Mouse (Mus musculus) limb, embryonic 12.5 days (tissue): Measurements from ENCODE around the gene Ap2a2. TPM values are rescaled to one million over a fixed set of nuclear protein-coding genes. Genes with fewer than 3 reads are reported as not detected.

ENCODE experiments used
- ATAC-seq: fragments of 200-750 bp; cut with Nextera tagmentation; 2 replicates; pipeline ENCODE4 v1.8.0; 2017; ENCODE audit warnings: low read depth, moderate TSS enrichment; ENCODE audit not compliant: insufficient number of reproducible peaks, insufficient read depth, low FRiP score, low TSS enrichment
- H3K27ac ChIP-seq: fragments of 300-500 bp; sonication (generic); 2 replicates; pipeline ENCODE4 v1.5.1; 2016; ENCODE audit warnings: mild to moderate bottlenecking, moderate library complexity
- H3K27me3 ChIP-seq: fragments of 300-500 bp; sonication (generic); 2 replicates; pipeline ENCODE4 v1.6.1; 2016; ENCODE audit warnings: mild to moderate bottlenecking, moderate library complexity
- H3K36me3 ChIP-seq: fragments of 300-500 bp; sonication (generic); 2 replicates; pipeline ENCODE4 v1.6.1; 2016; ENCODE audit warnings: mild to moderate bottlenecking, moderate library complexity
- H3K4me1 ChIP-seq: fragments of 300-500 bp; sonication (generic); replicated peaks from 2 replicates; pipeline ENCODE4 v1.6.1; 2016
- H3K4me2 ChIP-seq: fragments of 300-500 bp; sonication (generic); 2 replicates; pipeline ENCODE4 v1.6.1; 2016; ENCODE audit warnings: mild to moderate bottlenecking, moderate library complexity
- H3K4me3 ChIP-seq: fragments of 300-500 bp; sonication (generic); replicated peaks from 2 replicates; pipeline ENCODE4 v1.5.1; 2016; ENCODE audit warnings: mild to moderate bottlenecking
- H3K9ac ChIP-seq: fragments of 300-500 bp; sonication (generic); replicated peaks from 2 replicates; pipeline ENCODE4 v1.6.1; 2016; ENCODE audit warnings: mild to moderate bottlenecking, moderate library complexity
- H3K9me3 ChIP-seq: fragments of 300-500 bp; sonication (generic); 2 replicates; pipeline ENCODE4 v1.6.1; 2016; ENCODE audit warnings: mild to moderate bottlenecking, moderate library complexity
- WGBS: fragments of 180-500 bp; shearing (Covaris S2); methylation state at CpG from one replicate; pipeline ENCODE4 v1.1.7; 2016; 5-methylcytosine and 5-hydroxymethylcytosine counted together
- microRNA-seq: library from miRNA; unstranded; fragments of <30 nt; microRNA quantifications from one replicate; pipeline ENCODE4, GENCODE M21; 2017
- polyA plus RNA-seq: library from polyadenylated mRNA; unstranded; fragments of >200 nt; fragmentation: Nextera tagmentation; extraction: Ambion mirVana; gene quantifications from 2 replicates; pipeline ENCODE4 v1.2.1, GENCODE M21; 2016

Ap2a2 gene
- polyA plus RNA-seq, 1 experiment from 2014 or later = 93.3 TPM

DNA sequence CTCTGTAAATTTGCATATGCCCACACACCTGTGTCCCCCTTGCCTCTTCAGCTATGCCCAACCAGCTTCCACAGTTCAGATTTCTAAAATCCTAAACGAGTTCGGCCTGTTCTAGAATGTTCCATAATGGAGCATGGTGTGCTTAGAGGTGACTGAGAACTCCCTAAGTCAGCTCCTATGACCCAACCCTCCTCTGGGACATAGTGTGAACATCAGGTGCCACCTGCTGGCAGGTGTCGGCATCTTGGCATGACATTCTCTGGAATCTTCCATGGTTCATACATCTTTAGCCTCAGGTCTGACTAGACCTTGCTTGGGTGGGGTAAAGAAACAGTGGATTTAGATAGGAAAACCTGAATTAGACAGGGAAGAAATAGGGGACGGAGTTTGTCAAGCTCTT, 109.0 kb downstream of the Ap2a2 start:
- Histone ChIP-seq H3K4me2 (no peak overlapping the region), H3K4me3 (no peak overlapping the region), H3K9me3 (no peaks in the 10 kb centered on the region; the same call in 1 of the 2 replicates), H3K4me1 (no peaks in the 10 kb centered on the region), H3K27ac (no peak overlapping the region), H3K9ac (no peak overlapping the region), H3K27me3 (no peaks in the 10 kb centered on the region), H3K36me3 (no peaks in the 10 kb centered on the region)
- WGBS = 79% methylated on average over 4 of the region's 4 CpGs
- ATAC-seq = no peak

- no peak overlapping the region for H3K27ac ChIP-seq
- H3K4me1 ChIP-seq = no peaks in the 10 kb centered on the region
- no peak overlapping the region for H3K4me2 ChIP-seq
- ATAC-seq = no peak
- no peaks in the 10 kb centered on the region for H3K36me3 ChIP-seq
- WGBS = 88% methylated on average over 5 of the region's 5 CpGs
- H3K9ac ChIP-seq = no peak overlapping the region
- no peak overlapping the region for H3K4me3 ChIP-seq
- no peaks in the 10 kb centered on the region for H3K27me3 ChIP-seq
- no peaks in the 10 kb centered on the region; the same call in 1 of the 2 replicates for H3K9me3 ChIP-seq
Measured at GRCm38 (mm10) chr7:141671626-141672291, 109.8 kb downstream of the Ap2a2 start.

- ATAC-seq = no peak
- no peak overlapping the region for H3K9ac ChIP-seq
- 75% methylated on average over 4 of the region's 4 CpGs for WGBS
Measured at GRCm38 (mm10) chr7:141678922-141679321, 116.9 kb downstream of the Ap2a2 start.

More at GRCm38 (mm10) chr7:141678922-141679321, 116.9 kb downstream of the Ap2a2 start:
- Histone ChIP-seq H3K9me3 (no peaks in the 10 kb centered on the region; the same call in 1 of the 2 replicates), H3K36me3 (no peaks in the 10 kb centered on the region), H3K27ac (no peak overlapping the region), H3K4me3 (no peak overlapping the region), H3K4me2 (no peak overlapping the region), H3K4me1 (no peaks in the 10 kb centered on the region), H3K27me3 (no peaks in the 10 kb centered on the region)

Small RNA genes lying within 50 kb of the gene (microRNA-seq; reads per million reads assigned to microRNA genes)
- 1.6 reads per million for gene Mir7063

Other genes starting within 250 kb of the Ap2a2 start
- gene Deaf1, start 234.5 kb upstream of the Ap2a2 start, polyA plus RNA-seq = 61.8 and 66.5 TPM in 2 replicates
- 50.7 and 52.0 TPM in 2 replicates for gene Tmem80, start 234.4 kb upstream of the Ap2a2 start, polyA plus RNA-seq
- 5.1 and 6.3 TPM in 2 replicates for gene Eps8l2, start 223.3 kb upstream of the Ap2a2 start, polyA plus RNA-seq
- gene Taldo1, start 170.0 kb upstream of the Ap2a2 start, polyA plus RNA-seq = 299 and 318 TPM in 2 replicates
- 60.6 and 63.8 TPM in 2 replicates for gene Gatd1, start 148.0 kb upstream of the Ap2a2 start, polyA plus RNA-seq
- 5.6 and 6.3 TPM in 2 replicates for gene Cend1, start 132.7 kb upstream of the Ap2a2 start, polyA plus RNA-seq
- 33.1 and 38.3 TPM in 2 replicates for gene Slc25a22, start 124.3 kb upstream of the Ap2a2 start, polyA plus RNA-seq
- 16.4 and 19.2 TPM in 2 replicates for gene Pidd1, start 118.1 kb upstream of the Ap2a2 start, polyA plus RNA-seq
- 1,204 and 1,293 TPM in 2 replicates for gene Rplp2, start 114.8 kb upstream of the Ap2a2 start, polyA plus RNA-seq
- gene Pnpla2, start 107.0 kb upstream of the Ap2a2 start, polyA plus RNA-seq = 13.7 and 14.9 TPM in 2 replicates
- gene Cracr2b, start 101.1 kb upstream of the Ap2a2 start, polyA plus RNA-seq = 7.7 and 9.8 TPM in 2 replicates
- 11.3 and 13.5 TPM in 2 replicates for gene Cd151, start 94.8 kb upstream of the Ap2a2 start, polyA plus RNA-seq
- 65.7 and 67.3 TPM in 2 replicates for gene Polr2l, start 87.0 kb upstream of the Ap2a2 start, polyA plus RNA-seq
- 24.8 and 33.0 TPM in 2 replicates for gene Tspan4, start 86.9 kb upstream of the Ap2a2 start, polyA plus RNA-seq
- 27.5 and 28.0 TPM in 2 replicates for gene Chid1, start 22.3 kb upstream of the Ap2a2 start, polyA plus RNA-seq
- gene Muc6, start 93.1 kb downstream of the Ap2a2 start, polyA plus RNA-seq = 0.18 TPM in 2 replicates
- gene Muc2, start 128.2 kb downstream of the Ap2a2 start, polyA plus RNA-seq = 0.60 and 0.61 TPM in 2 replicates
- gene Muc5ac, start 226.8 kb downstream of the Ap2a2 start, polyA plus RNA-seq = not detected in 2 replicates